Comparison of ENCODE assay signal across 8 mouse cellular contexts in genomic region chr5:24101446-24102140, GRCm38 (mm10). TPM values are rescaled to one million over a fixed set of nuclear protein-coding genes. Genes with fewer than 3 reads are reported as not detected.
DNase-seq lines count a peak whose midpoint lies in the region; ATAC-seq and TF ChIP-seq lines count a peak whose summit lies in the region.

No protein-coding gene starts in this region.

- ATAC-seq in forebrain, embryonic 13.5 days, result 0 out of 2 replicates have a peak, but pooled peaks have one; percentile 30
- no peak for ATAC-seq in liver, embryonic 13.5 days (ENCODE audit: low read depth)

- H3K4me1 ChIP-seq in bone marrow macrophage, adult 2 months (ENCODE audit: control insufficient read depth, insufficient read depth, low read length), result peaks cover 3% of the 10 kb centered on the region
- H3K4me1 ChIP-seq in forebrain, embryonic 13.5 days, result peaks cover 37% of the 10 kb centered on the region
- peaks cover 30% of the 10 kb centered on the region for H3K4me1 ChIP-seq in liver, embryonic 13.5 days (replicated peaks)

- H3K9me3 ChIP-seq in forebrain, embryonic 13.5 days (replicated peaks), result no peaks in the 10 kb centered on the region
- H3K9me3 ChIP-seq in liver, embryonic 13.5 days (replicated peaks), result no peaks in the 10 kb centered on the region

- H3K36me3 ChIP-seq in forebrain, embryonic 13.5 days (ENCODE audit: poor library complexity, severe bottlenecking), result no peaks in the 10 kb centered on the region
- peaks cover 8% of the 10 kb centered on the region; the same call in 1 of the 2 replicates for H3K36me3 ChIP-seq in liver, embryonic 13.5 days

- TF ChIP-seq CTCF in bone marrow macrophage, adult 2 months (IDR thresholded peaks at IDR 0.05; ENCODE audit: low read depth, low read length), result no peak

- H3K4me2 ChIP-seq in forebrain, embryonic 13.5 days, result peak overlapping the region; percentile 63
- peak overlapping the region; percentile 83 for H3K4me2 ChIP-seq in liver, embryonic 13.5 days

- no peak overlapping the region for H3K27ac ChIP-seq in bone marrow macrophage, adult 2 months (ENCODE audit: insufficient read depth, low read depth, low read length)
- peak overlapping the region; percentile 97 for H3K27ac ChIP-seq in forebrain, embryonic 13.5 days
- peak overlapping the region; percentile 99 for H3K27ac ChIP-seq in liver, embryonic 13.5 days

- TF ChIP-seq POLR2A in bone marrow macrophage, adult 2 months (IDR thresholded peaks at IDR 0.05; ENCODE audit: borderline replicate concordance, low read depth, low read length), result no peak

- peak; percentile 51 to 63 for DNase-seq in left cerebral cortex, postnatal 25 days (ENCODE audit: low spot score in 2 of 2)
- DNase-seq in left cerebral cortex, adult 8-10 months (ENCODE audit: low spot score in 2 of 2), result no peak
- DNase-seq in liver, embryonic 13.5 days, result no peak
- no peak for DNase-seq in adrenal gland, adult 2 months
- DNase-seq in gastrocnemius, postnatal 36 days, result no peak
- DNase-seq in left cerebral cortex, adult 18-20 months (ENCODE audit: low spot score in 2 of 2), result no peak

- H3K9ac ChIP-seq in forebrain, embryonic 13.5 days, result peak overlapping the region; percentile 95
- H3K9ac ChIP-seq in liver, embryonic 13.5 days, result peak overlapping the region; percentile 93

- 3% methylated on average over 8 of the region's 8 CpGs for WGBS in forebrain, embryonic 13.5 days
- 29% methylated on average over 8 of the region's 8 CpGs for WGBS in liver, embryonic 13.5 days (ENCODE audit: insufficient replicate concordance)

- H3K27me3 ChIP-seq in forebrain, embryonic 13.5 days, result no peaks in the 10 kb centered on the region
- H3K27me3 ChIP-seq in liver, embryonic 13.5 days, result no peaks in the 10 kb centered on the region

- intact Hi-C loops in left cerebral cortex, postnatal 25 days (cut with DNase I), result loop anchor here (2.0 kb wide), 1 partner anchor 251 kb away; no protein-coding TSS in a partner anchor
- intact Hi-C loops in gastrocnemius, postnatal 36 days (cut with DNase I), result loop anchor here (2.0 kb wide), 1 partner anchor 63 kb away; the partner anchor contains the start of gene Nupl2

- peak overlapping the region; percentile 88 for H3K4me3 ChIP-seq in bone marrow macrophage, adult 2 months (ENCODE audit: insufficient read depth, low read length)
- H3K4me3 ChIP-seq in forebrain, embryonic 13.5 days, result peak overlapping the region; percentile 82
- peak overlapping the region; percentile 82 for H3K4me3 ChIP-seq in liver, embryonic 13.5 days (replicated peaks)

RNA-seq across cellular contexts. Expression of gene Klhl7, which starts 1.2 kb away (rescaled TPM):
- total RNA-seq in left cerebral cortex, postnatal 25 days (2021), result 10 to 100 TPM; 89.5 to 98.3 TPM
- total RNA-seq in left cerebral cortex, adult 8-10 months (2022), result 10 to 100 TPM; 88.6 to 92.3 (median 89.5) TPM
- polyA plus RNA-seq in bone marrow macrophage, adult 2 months (2012; ENCODE audit: insufficient read depth, insufficient read length, missing spikeins), result 14.6 and 15.5 TPM in 2 replicates
- polyA plus RNA-seq in forebrain, embryonic 13.5 days (2015; fragmentation: Nextera tagmentation; extraction: Ambion mirVana), result 176 and 178 TPM in 2 replicates
- polyA plus RNA-seq in liver, embryonic 13.5 days (2015; fragmentation: Nextera tagmentation; extraction: Ambion mirVana), result 20.1 and 26.3 TPM in 2 replicates
- 10 to 100 TPM; 31.4 to 37.6 TPM for total RNA-seq in adrenal gland, adult 2 months (2021)
- 0.79 and 0.91 TPM in 2 replicates for polyA plus RNA-seq in adrenal gland, adult 2 months (2012; rRNA removed)
- 10 to 100 TPM; 28.8 to 35.7 TPM for total RNA-seq in gastrocnemius, postnatal 36 days (2021)
- total RNA-seq in left cerebral cortex, adult 18-20 months (2021), result 10 to 100 TPM; 90.7 to 93.2 TPM

Comparison
In these comparisons a context has a peak if more than half of its experiments do, and no peak if none do; other contexts are left out.
1. DNase-seq: peak in left cerebral cortex, postnatal 25 days (2 of 2); none in left cerebral cortex, adult 8-10 months (0 of 2), liver, embryonic 13.5 days (single experiment), adrenal gland, adult 2 months (single experiment), gastrocnemius, postnatal 36 days (0 of 2) and left cerebral cortex, adult 18-20 months (0 of 2).
2. Peak in every context shown above with its lines, with median percentiles within 50 percentile points of each other: H3K4me3 ChIP-seq.